Mouse (Mus musculus) embryonic fibroblast, embryonic 13.5 days (primary cell): ENCODE measurements around the gene Snai3.

Experiments
- CTCF ChIP-seq: IDR thresholded peaks from 2 replicates; pipeline ENCODE4 v1.5.1; 2011; ENCODE audit warnings: mild to moderate bottlenecking, control low read depth, low read length, moderate library complexity, borderline replicate concordance; ENCODE audit not compliant: insufficient read depth
- POLR2A ChIP-seq: IDR thresholded peaks from 2 replicates; pipeline ENCODE4 v1.6.1; 2011; ENCODE audit warnings: low read depth, mild to moderate bottlenecking, control low read depth, low read length, moderate library complexity

- TF ChIP-seq CTCF: no peak
- TF ChIP-seq POLR2A: no peak
Measured at GRCm38 (mm10) chr8:122461473-122462148, 1.1 kb upstream of the Snai3 start.
